19 mouse cellular contexts compared by ENCODE assay signal in genomic region chr11:100714948-100715347, GRCm38 (mm10). TPM values are rescaled to one million over a fixed set of nuclear protein-coding genes. Genes with fewer than 3 reads are reported as not detected.
DNase-seq lines count a peak whose midpoint lies in the region; ATAC-seq lines count a peak whose summit lies in the region.
"Had no signal": no experiment of that assay in that cellular context is flagged by ENCODE, and none has a peak within 500 bp of the region (broad histone marks: within the 10 kb centered on the region; RNA-seq: fewer than 3 reads in every experiment).

No protein-coding gene starts in this region.

- H3K4me3 ChIP-seq in hindbrain, embryonic 11.5 days (ENCODE audit: low read depth, low read length): no peak overlapping the region
- H3K4me3 ChIP-seq in hindbrain, embryonic 13.5 days: no peak overlapping the region
- H3K4me3 ChIP-seq in midbrain, embryonic 16.5 days (ENCODE audit: low read depth, low read length): no peak overlapping the region
- H3K4me3 ChIP-seq in midbrain, embryonic 11.5 days (ENCODE audit: low read depth, low read length): no peak overlapping the region
- H3K4me3 ChIP-seq in liver, embryonic 15.5 days (replicated peaks): no peak overlapping the region
- H3K4me3 ChIP-seq: forebrain, embryonic 13.5 days; hindbrain, embryonic 15.5 days; midbrain, embryonic 12.5 days had no signal

- H3K4me1 ChIP-seq in hindbrain, embryonic 11.5 days (replicated peaks; ENCODE audit: control insufficient read depth, insufficient read depth, low read length): peaks cover 9% of the 10 kb centered on the region
- peaks cover 36% of the 10 kb centered on the region for H3K4me1 ChIP-seq in hindbrain, embryonic 13.5 days (replicated peaks)
- H3K4me1 ChIP-seq in midbrain, embryonic 16.5 days (ENCODE audit: control insufficient read depth, insufficient read depth, low read length): peaks cover 23% of the 10 kb centered on the region
- H3K4me1 ChIP-seq in midbrain, embryonic 11.5 days (ENCODE audit: control insufficient read depth, insufficient read depth, low read length): peaks cover 17% of the 10 kb centered on the region
- H3K4me1 ChIP-seq in liver, embryonic 15.5 days (replicated peaks): peaks cover 46% of the 10 kb centered on the region

- no peaks in the 10 kb centered on the region for H3K9me3 ChIP-seq in hindbrain, embryonic 11.5 days (ENCODE audit: control insufficient read depth, low read length)
- H3K9me3 ChIP-seq in hindbrain, embryonic 13.5 days: no peaks in the 10 kb centered on the region
- no peaks in the 10 kb centered on the region for H3K9me3 ChIP-seq in midbrain, embryonic 16.5 days (replicated peaks; ENCODE audit: control insufficient read depth, low read length, poor library complexity, severe bottlenecking)
- H3K9me3 ChIP-seq in midbrain, embryonic 11.5 days (ENCODE audit: control insufficient read depth, low read length): no peaks in the 10 kb centered on the region
- H3K9me3 ChIP-seq in liver, embryonic 15.5 days (replicated peaks): no peaks in the 10 kb centered on the region
- H3K9me3 ChIP-seq: embryonic facial prominence, embryonic 10.5 days; embryonic facial prominence, embryonic 15.5 days; forebrain, embryonic 13.5 days; hindbrain, embryonic 15.5 days; lung, embryonic 15.5 days; midbrain, embryonic 12.5 days had no signal

- 78% methylated on average over 6 of the region's 6 CpGs for WGBS in hindbrain, embryonic 11.5 days
- WGBS in hindbrain, embryonic 13.5 days: 72% methylated on average over 6 of the region's 6 CpGs
- 74% methylated on average over 6 of the region's 6 CpGs for WGBS in midbrain, embryonic 16.5 days
- WGBS in midbrain, embryonic 11.5 days: 79% methylated on average over 6 of the region's 6 CpGs
- WGBS in liver, embryonic 15.5 days (ENCODE audit: insufficient replicate concordance): 90% methylated on average over 6 of the region's 6 CpGs

- peaks cover 2% of the 10 kb centered on the region; the same call in 1 of the 2 replicates for H3K36me3 ChIP-seq in hindbrain, embryonic 11.5 days (ENCODE audit: control insufficient read depth, insufficient read depth, low read length)
- H3K36me3 ChIP-seq in hindbrain, embryonic 13.5 days: peaks cover 58% of the 10 kb centered on the region
- peaks cover 21% of the 10 kb centered on the region for H3K36me3 ChIP-seq in midbrain, embryonic 16.5 days (ENCODE audit: control insufficient read depth, insufficient read depth, low read length)
- H3K36me3 ChIP-seq in midbrain, embryonic 11.5 days (ENCODE audit: control insufficient read depth, insufficient read depth, low read length): peaks cover 15% of the 10 kb centered on the region; the same call in 1 of the 2 replicates
- H3K36me3 ChIP-seq in liver, embryonic 15.5 days (replicated peaks): peaks cover 59% of the 10 kb centered on the region

- no peak overlapping the region for H3K4me2 ChIP-seq in hindbrain, embryonic 11.5 days (replicated peaks; ENCODE audit: low read depth, low read length)
- H3K4me2 ChIP-seq in hindbrain, embryonic 13.5 days: no peak overlapping the region
- no peak overlapping the region for H3K4me2 ChIP-seq in midbrain, embryonic 16.5 days (ENCODE audit: low read length)
- no peak overlapping the region for H3K4me2 ChIP-seq in midbrain, embryonic 11.5 days
- peak overlapping the region; percentile 86; the same call in 1 of the 2 replicates for H3K4me2 ChIP-seq in liver, embryonic 15.5 days

- no peak for ATAC-seq in hindbrain, embryonic 11.5 days (ENCODE audit: low FRiP score)
- no peak for ATAC-seq in hindbrain, embryonic 13.5 days (ENCODE audit: low FRiP score)
- ATAC-seq in midbrain, embryonic 16.5 days: peak; percentile 8; the same call in 1 of the 2 replicates
- no peak for ATAC-seq in midbrain, embryonic 11.5 days (ENCODE audit: low FRiP score)
- no peak for ATAC-seq in liver, embryonic 15.5 days (ENCODE audit: insufficient read depth)
- ATAC-seq: forebrain, embryonic 13.5 days had no signal

- H3K27ac ChIP-seq in hindbrain, embryonic 11.5 days (ENCODE audit: low read depth, low read length): 0 out of 2 replicates have a peak overlapping the region, but pooled peaks have one; percentile 10
- H3K27ac ChIP-seq in hindbrain, embryonic 13.5 days: no peak overlapping the region
- H3K27ac ChIP-seq in midbrain, embryonic 16.5 days (ENCODE audit: low read length): no peak overlapping the region
- H3K27ac ChIP-seq in midbrain, embryonic 11.5 days (ENCODE audit: low read depth, low read length): no peak overlapping the region
- no peak overlapping the region; the same call in 1 of the 2 replicates for H3K27ac ChIP-seq in liver, embryonic 15.5 days (replicated peaks)
- H3K27ac ChIP-seq: forebrain, embryonic 13.5 days; hindbrain, embryonic 15.5 days; midbrain, embryonic 12.5 days had no signal

- H3K27me3 ChIP-seq in hindbrain, embryonic 11.5 days (ENCODE audit: control insufficient read depth, insufficient read depth, low read length): no peaks in the 10 kb centered on the region
- no peaks in the 10 kb centered on the region for H3K27me3 ChIP-seq in hindbrain, embryonic 13.5 days
- no peaks in the 10 kb centered on the region; the same call in 1 of the 2 replicates for H3K27me3 ChIP-seq in midbrain, embryonic 16.5 days (ENCODE audit: control insufficient read depth, insufficient read depth, low read depth, low read length)
- no peaks in the 10 kb centered on the region for H3K27me3 ChIP-seq in midbrain, embryonic 11.5 days (ENCODE audit: control insufficient read depth, insufficient read depth, low read length)
- no peaks in the 10 kb centered on the region for H3K27me3 ChIP-seq in liver, embryonic 15.5 days
- H3K27me3 ChIP-seq: embryonic facial prominence, embryonic 15.5 days; forebrain, embryonic 13.5 days; hindbrain, embryonic 15.5 days; lung, embryonic 15.5 days had no signal

- H3K9ac ChIP-seq in hindbrain, embryonic 11.5 days (ENCODE audit: low read depth, low read length): no peak overlapping the region
- no peak overlapping the region for H3K9ac ChIP-seq in hindbrain, embryonic 13.5 days
- no peak overlapping the region for H3K9ac ChIP-seq in midbrain, embryonic 16.5 days (ENCODE audit: low read depth, low read length)
- H3K9ac ChIP-seq in midbrain, embryonic 11.5 days (ENCODE audit: low read length): no peak overlapping the region
- H3K9ac ChIP-seq in liver, embryonic 15.5 days: no peak overlapping the region
- H3K9ac ChIP-seq: hindbrain, embryonic 15.5 days had no signal

- no peak for DNase-seq in hindbrain, embryonic 11.5 days (ENCODE audit: low spot score)
- DNase-seq in midbrain, embryonic 11.5 days (ENCODE audit: low spot score, missing footprints): no peak
- DNase-seq in MN1 (ENCODE audit: low spot score): peak; percentile 54
- DNase-seq in cerebellum, postnatal 14 days: no peak

RNA-seq across cellular contexts. Expression of gene Hspb9, which starts 1.3 kb away (rescaled TPM):
- polyA plus RNA-seq in hindbrain, embryonic 11.5 days (2014; fragmentation: Nextera tagmentation; extraction: Ambion mirVana): 0.50 and 0.82 TPM in 2 replicates
- 0.43 TPM in 1 of 2 replicates, not detected in the other for polyA plus RNA-seq in hindbrain, embryonic 13.5 days (2015; fragmentation: Nextera tagmentation; extraction: Ambion mirVana)
- polyA plus RNA-seq in midbrain, embryonic 16.5 days (2015; fragmentation: Nextera tagmentation; extraction: Ambion mirVana): 0.34 TPM in 1 of 2 replicates, not detected in the other
- polyA plus RNA-seq in midbrain, embryonic 11.5 days (2014; fragmentation: Nextera tagmentation; extraction: Ambion mirVana): 0.47 and 0.52 TPM in 2 replicates
- polyA plus RNA-seq in liver, embryonic 15.5 days (2015; fragmentation: Nextera tagmentation; extraction: Ambion mirVana): 0.24 TPM in 1 of 2 replicates, not detected in the other
- polyA plus RNA-seq: embryonic facial prominence, embryonic 15.5 days; forebrain, embryonic 13.5 days; heart, embryonic 11.5 days; heart, postnatal 0 days; kidney, embryonic 16.5 days; liver, adult 2 months; neural tube, embryonic 14.5 days had no signal

RNA-seq across cellular contexts. Expression of gene Kat2a, which starts 2.7 kb away (rescaled TPM):
- 47.2 and 50.3 TPM in 2 replicates for polyA plus RNA-seq in hindbrain, embryonic 11.5 days (2014; fragmentation: Nextera tagmentation; extraction: Ambion mirVana)
- 47.4 and 48.0 TPM in 2 replicates for polyA plus RNA-seq in hindbrain, embryonic 13.5 days (2015; fragmentation: Nextera tagmentation; extraction: Ambion mirVana)
- polyA plus RNA-seq in midbrain, embryonic 16.5 days (2015; fragmentation: Nextera tagmentation; extraction: Ambion mirVana): 64.9 and 65.9 TPM in 2 replicates
- 44.4 and 57.2 TPM in 2 replicates for polyA plus RNA-seq in midbrain, embryonic 11.5 days (2014; fragmentation: Nextera tagmentation; extraction: Ambion mirVana)
- polyA plus RNA-seq in liver, embryonic 15.5 days (2015; fragmentation: Nextera tagmentation; extraction: Ambion mirVana): 13.2 and 14.1 TPM in 2 replicates

RNA-seq across cellular contexts. Expression of gene Dhx58, which starts 10.9 kb away (rescaled TPM):
- polyA plus RNA-seq in hindbrain, embryonic 11.5 days (2014; fragmentation: Nextera tagmentation; extraction: Ambion mirVana): 1.8 and 1.9 TPM in 2 replicates
- 2.7 and 3.0 TPM in 2 replicates for polyA plus RNA-seq in hindbrain, embryonic 13.5 days (2015; fragmentation: Nextera tagmentation; extraction: Ambion mirVana)
- polyA plus RNA-seq in midbrain, embryonic 16.5 days (2015; fragmentation: Nextera tagmentation; extraction: Ambion mirVana): 2.8 and 2.9 TPM in 2 replicates
- polyA plus RNA-seq in midbrain, embryonic 11.5 days (2014; fragmentation: Nextera tagmentation; extraction: Ambion mirVana): 2.0 and 2.1 TPM in 2 replicates
- 2.7 and 2.8 TPM in 2 replicates for polyA plus RNA-seq in liver, embryonic 15.5 days (2015; fragmentation: Nextera tagmentation; extraction: Ambion mirVana)

RNA-seq across cellular contexts. Expression of gene Zfp385c, which starts 22.7 kb away (rescaled TPM):
- polyA plus RNA-seq in hindbrain, embryonic 11.5 days (2014; fragmentation: Nextera tagmentation; extraction: Ambion mirVana): 0.08 and 0.71 TPM in 2 replicates
- polyA plus RNA-seq in hindbrain, embryonic 13.5 days (2015; fragmentation: Nextera tagmentation; extraction: Ambion mirVana): 0.13 and 0.40 TPM in 2 replicates
- polyA plus RNA-seq in midbrain, embryonic 16.5 days (2015; fragmentation: Nextera tagmentation; extraction: Ambion mirVana): 0.41 and 0.92 TPM in 2 replicates
- polyA plus RNA-seq in midbrain, embryonic 11.5 days (2014; fragmentation: Nextera tagmentation; extraction: Ambion mirVana): 0.72 TPM in 1 of 2 replicates, not detected in the other
- polyA plus RNA-seq in liver, embryonic 15.5 days (2015; fragmentation: Nextera tagmentation; extraction: Ambion mirVana): not detected in 2 replicates
- polyA plus RNA-seq: inflammation-experienced regulatory T-cells, adult 6 months; liver, adult 2 months had no signal

RNA-seq across cellular contexts. Expression of gene Rab5c, which starts 23.1 kb away (rescaled TPM):
- polyA plus RNA-seq in hindbrain, embryonic 11.5 days (2014; fragmentation: Nextera tagmentation; extraction: Ambion mirVana): 76.6 and 87.5 TPM in 2 replicates
- polyA plus RNA-seq in hindbrain, embryonic 13.5 days (2015; fragmentation: Nextera tagmentation; extraction: Ambion mirVana): 28.2 and 29.0 TPM in 2 replicates
- polyA plus RNA-seq in midbrain, embryonic 16.5 days (2015; fragmentation: Nextera tagmentation; extraction: Ambion mirVana): 41.1 and 43.3 TPM in 2 replicates
- 83.6 and 85.0 TPM in 2 replicates for polyA plus RNA-seq in midbrain, embryonic 11.5 days (2014; fragmentation: Nextera tagmentation; extraction: Ambion mirVana)
- 19.2 and 20.2 TPM in 2 replicates for polyA plus RNA-seq in liver, embryonic 15.5 days (2015; fragmentation: Nextera tagmentation; extraction: Ambion mirVana)
